Mouse (Mus musculus): ENCODE data around the gene Hadh.

Hadh gene

GRCm38 (mm10) chr3:131218636-131219390 is 53.1 kb downstream of the Hadh start:
- DNase-seq (ENCODE audit: low read depth, low spot score): no peak

- no peak for DNase-seq (ENCODE audit: low read depth, low spot score)
Observed at GRCm38 (mm10) chr3:131214841-131215240, 57.1 kb downstream of the Hadh start.

GRCm38 (mm10) chr3:131214060-131214658 is 57.7 kb downstream of the Hadh start:
- peak; percentile 26 for DNase-seq (ENCODE audit: low read depth, low spot score)

- peak; percentile 21 for DNase-seq (ENCODE audit: low read depth, low spot score)
Observed at GRCm38 (mm10) chr3:131212200-131212599, 59.7 kb downstream of the Hadh start.

- no peak for DNase-seq (ENCODE audit: low read depth, low spot score)
Observed at GRCm38 (mm10) chr3:131208265-131208891, 63.5 kb downstream of the Hadh start.

GRCm38 (mm10) chr3:131207846-131208245 is 64.1 kb downstream of the Hadh start:
- no peak for DNase-seq (ENCODE audit: low read depth, low spot score)

GRCm38 (mm10) chr3:131202311-131202710 is 69.6 kb downstream of the Hadh start:
- no peak for DNase-seq (ENCODE audit: low read depth, low spot score)

- DNase-seq (ENCODE audit: low read depth, low spot score): no peak
Observed at GRCm38 (mm10) chr3:131199590-131200288, 72.2 kb downstream of the Hadh start.

- DNase-seq (ENCODE audit: low read depth, low spot score): no peak
Observed at GRCm38 (mm10) chr3:131198991-131199390, 72.9 kb downstream of the Hadh start.

- peak; percentile 63 for DNase-seq (ENCODE audit: low read depth, low spot score)
Observed at GRCm38 (mm10) chr3:131196507-131197019, 75.3 kb downstream of the Hadh start.

GRCm38 (mm10) chr3:131196050-131196449 is 75.9 kb downstream of the Hadh start:
- DNase-seq (ENCODE audit: low read depth, low spot score): no peak

- DNase-seq (ENCODE audit: low read depth, low spot score): no peak
Observed at GRCm38 (mm10) chr3:131191454-131191853, 80.4 kb downstream of the Hadh start.

- DNase-seq (ENCODE audit: low read depth, low spot score): no peak
Observed at GRCm38 (mm10) chr3:131190671-131191367, 81.1 kb downstream of the Hadh start.

- no peak for DNase-seq (ENCODE audit: low read depth, low spot score)
Observed at GRCm38 (mm10) chr3:131190239-131190638, 81.7 kb downstream of the Hadh start.

GRCm38 (mm10) chr3:131186193-131186592 is 85.7 kb downstream of the Hadh start:
- no peak for DNase-seq (ENCODE audit: low read depth, low spot score)
